Mouse (Mus musculus) lung, adult 18-20 months (tissue): ENCODE measurements around the gene Mgp.
A peak's percentile ranks its signal among the peaks of the same experiment; 100 is the strongest.

Source experiments
- DNase-seq, 2 experiments: peaks; one replicate each; pipeline ENCODE4 v3.0.0; 2022; ENCODE audit warnings: mixed read lengths in 2 of 2

Mgp gene

DNA sequence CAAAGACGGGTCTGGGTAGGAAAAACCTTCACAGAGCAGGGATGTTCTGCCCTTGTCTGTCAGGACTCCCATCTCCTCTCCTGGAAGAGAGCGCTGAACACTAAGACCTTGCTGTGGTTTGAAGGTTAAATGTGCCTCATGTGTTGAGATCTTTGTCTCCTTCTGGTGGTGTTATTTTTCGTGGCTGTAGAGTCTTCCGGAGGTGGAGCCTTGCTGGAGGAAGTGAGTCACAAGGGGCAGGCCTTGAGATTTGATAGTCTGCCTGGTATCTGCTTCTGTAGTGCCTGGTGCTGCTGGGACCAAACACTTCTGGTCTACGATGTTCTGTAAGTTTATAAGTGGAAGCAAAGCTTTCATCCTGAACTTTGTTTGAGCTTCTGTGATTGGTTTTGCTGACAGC is 26.7 kb downstream of the Mgp start:
- no peak for DNase-seq

DNA sequence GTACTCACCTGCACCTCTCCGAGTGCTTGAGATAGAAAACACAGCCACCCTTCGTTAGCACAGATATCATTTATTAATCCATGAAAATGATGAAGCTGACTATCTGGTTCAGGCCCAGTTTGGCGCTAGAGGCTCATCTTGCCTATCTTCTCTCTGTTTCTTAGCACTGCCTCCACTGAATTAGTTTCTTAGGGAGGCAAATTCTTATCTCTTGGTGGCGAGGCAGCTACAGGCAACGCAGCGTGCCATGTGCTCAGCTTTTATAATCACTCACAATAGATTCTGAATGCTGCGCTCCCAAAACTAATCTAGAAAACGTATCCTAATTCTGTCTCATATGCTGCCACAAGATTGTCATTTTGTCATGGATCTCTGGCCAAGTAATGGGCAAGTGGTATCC is 27.2 kb downstream of the Mgp start:
- DNase-seq, result no peak

DNA sequence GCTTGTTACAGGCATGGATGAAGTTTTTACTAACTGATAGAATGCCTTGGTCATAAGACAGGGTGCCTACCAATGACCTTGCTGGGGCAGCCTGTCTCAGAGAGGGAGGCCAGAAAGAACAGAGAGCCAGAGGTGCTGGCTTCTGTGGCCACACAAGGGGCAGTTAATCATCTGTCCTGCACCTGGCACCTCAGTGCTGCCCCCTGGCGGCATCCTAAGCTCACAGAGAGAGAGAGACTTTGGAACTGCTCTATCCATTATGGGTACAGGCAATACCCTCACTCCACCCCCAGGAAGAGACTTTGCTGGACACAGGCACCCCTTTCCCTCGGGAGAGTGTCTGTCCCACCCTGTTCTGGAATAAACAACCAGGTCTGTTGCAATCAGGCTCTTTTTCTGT is 27.8 kb downstream of the Mgp start:
- peak; percentile 53 to 62 for DNase-seq

DNA sequence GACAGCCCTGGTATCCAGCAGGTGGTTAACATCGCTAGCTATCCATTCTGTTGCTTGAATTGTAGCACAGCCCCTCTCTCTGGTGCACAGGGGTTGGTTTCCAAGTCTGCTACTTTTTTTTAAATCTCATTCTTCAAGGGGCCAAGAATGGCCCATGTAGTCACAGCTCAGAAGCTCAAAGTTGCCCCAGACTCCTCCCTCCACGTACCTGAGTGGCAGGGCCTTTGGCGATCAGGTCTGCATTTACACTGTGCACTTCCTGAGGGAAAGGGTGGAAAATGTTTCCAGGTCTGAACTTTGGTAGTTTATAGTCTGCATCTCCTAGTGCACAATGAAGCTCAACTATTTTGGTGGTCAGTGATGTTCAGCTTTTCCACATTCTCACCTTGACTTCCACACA is 28.4 kb downstream of the Mgp start:
- no peak for DNase-seq

DNA sequence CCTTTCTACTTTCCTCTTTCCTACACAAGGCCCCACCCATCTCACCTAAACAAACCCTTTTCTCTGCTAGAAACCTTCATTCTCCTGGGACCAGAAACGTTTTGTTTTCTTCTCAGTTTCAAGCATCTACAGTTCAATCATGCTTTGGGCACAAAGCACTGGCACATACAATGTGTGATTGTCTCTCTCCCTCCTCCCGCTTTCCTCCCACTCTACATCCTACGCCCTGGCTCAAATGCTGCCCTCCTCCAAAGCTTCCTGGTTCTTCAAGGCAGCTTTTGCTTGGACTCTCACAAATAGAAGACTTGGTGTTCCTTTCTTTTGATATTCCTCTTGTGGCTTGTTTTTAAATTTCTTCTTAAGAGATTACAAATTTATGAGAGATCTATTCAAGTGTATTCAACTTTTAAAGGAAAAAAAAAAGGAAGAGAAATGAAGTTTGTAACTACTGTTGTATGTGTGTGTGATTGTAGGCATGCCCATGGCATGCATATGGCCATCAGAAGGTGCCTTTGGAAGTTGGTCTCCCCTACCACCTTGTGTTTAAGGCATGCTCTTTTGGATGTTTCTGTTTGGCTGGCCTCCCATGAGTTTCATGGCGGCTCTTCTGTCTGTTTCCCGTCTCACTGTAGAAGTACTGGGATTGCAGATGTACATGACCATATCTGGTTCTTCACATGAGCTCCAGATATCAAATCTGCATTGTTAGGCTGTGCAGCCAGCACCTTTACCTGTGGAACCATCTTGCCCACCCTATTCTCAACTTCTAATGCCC is 29.7 kb downstream of the Mgp start:
- no peak for DNase-seq

DNA sequence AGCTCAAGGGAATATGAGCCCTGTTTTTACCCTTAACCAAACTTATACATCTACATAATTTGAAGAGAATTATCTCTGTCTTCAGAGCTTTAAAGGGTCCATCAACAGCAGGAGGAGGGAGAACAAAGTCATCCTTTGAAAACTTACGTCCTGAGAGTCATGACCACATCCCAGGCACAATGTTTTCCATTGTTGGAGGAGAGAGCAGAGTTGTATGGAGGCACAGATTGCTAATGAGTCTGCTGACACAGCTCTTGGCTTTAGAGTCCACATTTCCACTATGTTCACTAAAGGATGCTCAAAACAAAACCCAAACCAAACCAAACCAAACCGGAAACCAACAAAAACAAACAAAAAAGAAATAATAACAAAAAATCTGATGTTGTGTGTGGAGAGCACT is 30.7 kb downstream of the Mgp start:
- no peak for DNase-seq

DNA sequence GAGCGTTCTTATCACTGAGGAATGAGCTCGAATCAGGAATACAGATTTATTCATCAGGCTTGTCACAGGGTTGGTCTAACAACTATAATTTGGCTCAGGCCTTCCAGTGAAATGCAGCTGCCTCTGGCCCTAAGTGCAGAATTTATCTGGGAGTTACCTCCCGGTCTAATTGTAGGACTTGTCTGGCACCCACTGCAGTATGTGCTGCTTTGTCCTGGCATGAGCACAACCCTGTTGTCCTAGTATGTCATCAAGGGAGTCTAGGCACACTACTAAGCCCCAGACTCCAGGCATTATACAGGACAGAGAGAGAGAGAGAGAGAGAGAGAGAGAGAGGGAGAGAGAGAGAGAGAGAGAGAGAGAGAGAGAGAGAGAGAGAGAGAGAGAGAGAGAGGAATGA is 38.3 kb downstream of the Mgp start:
- DNase-seq, result no peak

DNA sequence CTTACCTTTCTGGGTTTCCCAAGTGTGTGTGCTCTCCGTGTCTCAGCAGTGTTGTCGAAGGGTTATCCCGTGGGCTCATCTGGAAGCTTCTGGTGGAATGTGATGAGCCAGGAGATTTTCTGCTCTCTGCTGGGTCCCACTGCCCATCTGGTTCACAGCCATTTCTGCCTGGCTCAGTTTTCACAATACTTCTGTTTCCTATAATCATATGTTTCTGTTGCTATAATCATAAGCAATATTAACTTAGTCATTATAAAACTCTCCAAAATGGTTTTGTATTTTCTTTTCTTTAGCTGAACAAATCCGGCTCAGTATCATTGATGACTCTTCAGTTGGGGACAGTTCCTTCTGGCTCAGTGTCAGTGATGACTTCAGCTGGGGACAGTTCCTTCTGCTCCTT is 40.3 kb downstream of the Mgp start, which contains the start of gene Smco3:
Gene Smco3 (minus strand): TSS at position 101 of the 400 bp plus-strand sequence.
- no peak for DNase-seq

DNA sequence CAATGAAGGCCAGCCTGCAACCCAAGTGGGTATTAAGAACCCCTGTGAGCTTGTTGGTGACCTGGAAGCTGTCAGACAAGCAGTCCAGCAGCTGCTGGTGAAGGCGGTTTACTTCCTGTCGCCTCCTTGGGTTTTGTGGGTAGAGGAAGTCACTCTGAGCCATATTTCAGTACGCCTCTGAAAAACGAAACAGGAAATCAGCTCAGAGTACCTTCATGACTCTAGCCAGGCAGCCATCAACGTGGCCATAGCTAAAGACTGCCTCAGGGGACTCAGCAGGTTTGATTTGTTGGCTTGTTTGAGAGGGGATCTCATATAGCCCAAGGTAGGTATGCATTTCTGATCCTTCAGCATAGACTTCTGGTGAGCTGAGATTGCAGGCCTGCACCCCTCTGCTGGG is 43.9 kb downstream of the Mgp start:
- no peak for DNase-seq

DNA sequence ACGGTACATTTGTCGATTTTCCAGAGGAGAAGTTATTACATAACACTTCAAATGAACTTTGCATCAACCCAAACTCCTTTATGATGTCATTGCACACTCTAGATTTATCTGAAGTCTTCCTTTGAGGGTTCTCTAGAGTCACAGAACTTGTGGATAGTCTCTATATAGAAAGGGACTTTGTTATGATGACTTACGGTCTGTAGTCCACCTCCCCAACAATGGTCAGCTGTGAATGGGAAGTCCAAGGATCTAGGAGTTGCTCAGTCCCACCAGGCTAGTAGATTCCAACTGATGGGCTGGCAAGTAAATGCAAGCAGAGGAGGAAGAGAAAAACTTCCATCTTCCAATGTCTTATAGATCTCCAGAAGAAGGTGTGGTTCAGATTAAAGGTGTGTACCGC is 46.9 kb downstream of the Mgp start:
- DNase-seq, result no peak

DNA sequence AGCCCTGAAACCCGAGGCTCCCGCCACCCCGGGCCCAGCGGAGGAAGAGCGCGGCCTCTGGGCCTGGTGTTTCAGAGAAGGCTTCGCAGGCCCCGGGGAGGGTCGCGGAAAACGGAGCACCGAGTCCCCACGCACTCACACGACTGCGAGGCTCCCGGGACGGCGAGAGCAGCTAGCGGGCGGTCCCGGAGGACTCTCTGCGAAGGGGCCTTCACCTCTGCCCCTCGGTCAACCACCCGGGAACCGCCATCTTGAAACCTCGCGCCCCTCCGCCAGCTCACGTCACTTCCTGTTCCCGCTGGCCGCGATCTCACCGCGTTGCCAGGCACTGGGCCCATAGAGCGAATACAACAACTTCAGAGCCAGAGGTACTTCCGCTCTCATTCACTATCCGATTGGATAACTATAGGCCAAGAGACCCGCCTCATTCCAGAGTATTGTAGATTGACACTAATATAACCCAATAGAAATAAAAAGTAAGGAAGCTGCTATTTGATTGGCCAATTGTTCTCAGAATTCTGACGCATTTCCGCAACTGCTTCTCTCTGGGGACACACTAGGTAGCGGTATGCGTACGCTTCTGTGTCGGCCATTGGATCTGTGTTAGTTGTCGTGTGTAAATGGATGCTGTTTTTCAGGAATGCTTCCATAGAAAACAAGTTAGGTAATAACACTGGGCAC is 47.6 kb downstream of the Mgp start, which contains the start of gene Wbp11:
Gene Wbp11 (minus strand): TSS at position 353 of the 681 bp plus-strand sequence.
- peak; percentile 96 to 97 for DNase-seq

DNA sequence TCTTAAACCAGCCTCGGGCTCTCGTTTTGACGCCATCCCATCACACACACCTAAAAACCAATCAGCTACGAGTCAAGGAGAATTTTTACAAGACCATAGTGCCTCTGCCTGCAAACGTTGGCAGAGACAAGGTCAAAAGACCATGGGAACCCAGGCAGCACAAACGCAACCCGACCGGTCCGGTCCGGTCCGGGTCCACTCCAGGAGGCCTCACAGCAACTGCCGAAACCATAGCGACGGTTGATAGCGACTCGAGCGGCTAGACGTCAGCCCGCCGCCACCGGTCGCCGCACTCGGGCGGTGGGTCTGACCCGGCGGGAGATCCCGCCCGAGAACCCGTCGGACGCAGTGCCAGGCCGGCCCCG is 48.1 kb downstream of the Mgp start, which contains the start of gene BC049715:
Gene BC049715 (plus strand): TSS at position 111 of the 365 bp plus-strand sequence.
- DNase-seq, result peak in 1 of 2 experiments; percentile 47

DNA sequence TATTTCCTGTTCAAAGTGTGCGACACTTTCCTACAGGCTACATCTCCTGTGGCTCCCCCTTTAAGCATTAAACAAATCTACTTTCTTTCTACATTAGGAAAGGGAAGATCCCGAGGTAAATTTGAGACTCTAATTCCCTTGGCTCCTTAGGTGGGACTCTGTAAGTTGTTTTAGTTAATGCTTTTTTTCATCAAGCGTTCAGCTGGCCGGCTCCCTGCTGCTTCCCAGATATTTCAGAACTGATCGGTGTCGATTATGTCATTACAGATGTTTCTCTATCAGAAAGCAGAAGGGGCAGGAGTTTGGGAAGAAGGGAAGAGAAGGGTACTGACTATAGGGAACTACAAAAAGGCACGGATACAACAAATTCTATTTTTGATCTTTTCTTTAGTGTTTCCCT is 48.5 kb downstream of the Mgp start:
- no peak for DNase-seq

DNA sequence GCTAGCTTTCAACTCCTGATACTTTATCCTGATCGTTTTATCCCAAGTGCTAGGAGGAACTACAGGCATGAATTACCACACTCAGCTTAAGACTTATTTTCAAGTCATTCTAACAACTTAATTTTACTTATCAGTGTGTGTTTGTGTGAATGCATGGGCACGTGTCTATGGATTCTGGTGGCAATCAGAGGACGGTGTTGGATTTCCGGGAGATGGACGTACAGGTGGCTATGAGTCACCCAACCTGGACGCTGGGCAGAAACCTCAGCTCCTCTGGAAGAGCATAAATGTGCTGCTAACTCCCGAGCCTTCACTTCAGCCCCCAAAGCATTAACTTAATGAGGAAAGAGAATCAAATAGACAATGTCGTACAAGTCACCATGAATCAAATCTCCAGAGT is 50.6 kb downstream of the Mgp start:
- DNase-seq, result no peak
